Mouse (Mus musculus): ENCODE results near the gene Lrp3.
A peak's percentile ranks its signal among the peaks of the same experiment; 100 is the strongest.

The Lrp3 gene

DNA sequence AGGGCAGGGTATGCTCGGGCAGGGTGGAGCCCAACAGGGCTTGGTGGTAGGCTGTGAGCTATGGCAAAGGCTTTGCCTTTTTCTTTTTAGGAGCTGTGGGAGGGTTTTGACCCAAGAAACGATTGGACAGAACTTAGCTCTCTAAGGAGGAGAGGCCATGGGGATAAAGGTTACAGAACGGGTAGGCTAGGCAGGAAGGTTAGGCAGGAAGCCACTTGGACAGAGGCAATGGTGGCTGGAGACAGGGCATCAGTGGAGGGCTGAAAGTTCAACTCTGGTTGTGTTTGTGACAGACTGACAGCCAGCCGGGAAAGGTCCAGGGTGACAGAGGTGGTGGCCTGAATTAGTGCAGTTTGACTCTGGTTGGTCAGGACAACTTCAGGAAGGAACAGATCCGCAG is 25.6 kb downstream of the Lrp3 start:
- DNase-seq (ENCODE audit: low spot score): no peak

DNA sequence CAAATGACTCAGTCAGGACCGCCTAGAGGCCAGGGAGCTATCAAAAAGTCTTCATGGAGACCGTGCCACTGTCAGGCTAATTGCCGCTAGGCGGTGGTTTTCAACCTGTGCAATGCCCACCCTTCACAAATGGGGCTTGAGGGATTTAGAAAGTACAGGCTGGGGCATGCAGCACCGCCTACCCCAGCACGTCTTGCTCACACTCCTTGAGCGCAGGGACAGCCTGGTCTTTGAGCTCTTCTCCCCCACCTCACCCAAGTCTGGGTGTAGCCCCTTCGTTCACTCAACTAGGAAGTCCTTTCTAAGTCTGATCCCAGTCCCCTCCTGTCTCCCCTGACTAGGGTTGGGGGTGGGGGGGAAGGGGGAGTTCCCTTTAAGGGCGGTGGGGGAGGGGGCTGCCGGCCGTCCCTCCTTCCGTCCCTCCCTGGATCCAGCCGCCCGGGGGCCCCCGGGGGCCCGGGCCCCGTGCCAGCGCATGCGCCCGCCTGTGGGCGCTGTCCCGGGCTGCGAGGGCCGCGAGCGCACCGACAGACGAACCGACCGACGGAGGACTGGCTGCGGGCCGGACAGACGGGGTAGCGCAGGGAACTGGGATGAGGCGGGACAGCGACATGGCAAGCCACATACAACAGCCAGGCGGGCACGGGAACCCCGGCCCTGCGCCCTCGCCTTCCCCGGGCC is 29.3 kb downstream of the Lrp3 start, which contains the start of gene Slc7a10:
Gene Slc7a10, plus strand, starts transcription at position 497 of the 681 bp plus-strand sequence.
- no peak for DNase-seq (ENCODE audit: low spot score)

DNA sequence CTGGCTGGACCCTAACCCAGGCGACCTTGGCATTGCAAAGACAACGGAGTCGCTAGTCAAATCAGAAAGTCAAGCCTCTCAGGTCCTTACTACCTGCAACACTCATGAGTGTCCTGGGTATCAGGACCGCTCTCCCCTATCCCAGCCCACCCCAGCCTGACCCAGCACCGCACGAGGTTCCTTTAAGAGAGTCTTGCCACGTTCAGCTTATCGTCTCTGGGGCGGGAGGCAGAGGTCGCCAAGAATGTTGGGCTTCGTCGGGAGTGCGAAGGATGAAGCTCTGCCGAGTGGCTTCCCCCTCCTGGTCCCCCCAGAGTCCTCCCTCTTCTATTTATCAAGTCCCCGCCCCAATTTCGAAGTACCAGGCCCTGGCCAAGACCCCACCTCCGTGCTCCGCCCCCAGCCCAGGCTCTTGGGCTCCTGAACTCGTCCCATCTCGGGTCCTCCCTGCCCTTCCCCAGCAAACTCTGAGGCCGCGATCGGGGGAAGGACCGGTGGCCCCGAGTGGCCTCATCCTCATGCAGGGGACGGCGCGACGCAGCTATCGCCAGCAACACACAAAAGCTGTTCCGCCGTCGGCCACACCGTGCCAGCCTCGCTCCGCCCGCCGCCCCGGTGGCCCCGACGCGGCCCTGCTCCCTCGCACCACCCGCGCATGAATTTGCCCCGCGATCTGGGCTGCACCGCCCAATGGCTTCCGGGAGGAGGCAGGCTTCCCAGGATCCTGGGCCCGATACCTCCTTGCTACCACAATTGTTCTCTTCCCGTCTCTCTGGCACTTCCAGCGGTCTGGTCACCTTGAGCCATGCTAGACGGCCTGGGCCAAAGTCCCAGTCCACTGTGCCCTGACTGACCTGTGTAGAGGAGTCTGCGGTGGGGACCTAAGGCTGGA is 30.2 kb downstream of the Lrp3 start:
- DNase-seq (ENCODE audit: low spot score): peak; percentile 63

DNA sequence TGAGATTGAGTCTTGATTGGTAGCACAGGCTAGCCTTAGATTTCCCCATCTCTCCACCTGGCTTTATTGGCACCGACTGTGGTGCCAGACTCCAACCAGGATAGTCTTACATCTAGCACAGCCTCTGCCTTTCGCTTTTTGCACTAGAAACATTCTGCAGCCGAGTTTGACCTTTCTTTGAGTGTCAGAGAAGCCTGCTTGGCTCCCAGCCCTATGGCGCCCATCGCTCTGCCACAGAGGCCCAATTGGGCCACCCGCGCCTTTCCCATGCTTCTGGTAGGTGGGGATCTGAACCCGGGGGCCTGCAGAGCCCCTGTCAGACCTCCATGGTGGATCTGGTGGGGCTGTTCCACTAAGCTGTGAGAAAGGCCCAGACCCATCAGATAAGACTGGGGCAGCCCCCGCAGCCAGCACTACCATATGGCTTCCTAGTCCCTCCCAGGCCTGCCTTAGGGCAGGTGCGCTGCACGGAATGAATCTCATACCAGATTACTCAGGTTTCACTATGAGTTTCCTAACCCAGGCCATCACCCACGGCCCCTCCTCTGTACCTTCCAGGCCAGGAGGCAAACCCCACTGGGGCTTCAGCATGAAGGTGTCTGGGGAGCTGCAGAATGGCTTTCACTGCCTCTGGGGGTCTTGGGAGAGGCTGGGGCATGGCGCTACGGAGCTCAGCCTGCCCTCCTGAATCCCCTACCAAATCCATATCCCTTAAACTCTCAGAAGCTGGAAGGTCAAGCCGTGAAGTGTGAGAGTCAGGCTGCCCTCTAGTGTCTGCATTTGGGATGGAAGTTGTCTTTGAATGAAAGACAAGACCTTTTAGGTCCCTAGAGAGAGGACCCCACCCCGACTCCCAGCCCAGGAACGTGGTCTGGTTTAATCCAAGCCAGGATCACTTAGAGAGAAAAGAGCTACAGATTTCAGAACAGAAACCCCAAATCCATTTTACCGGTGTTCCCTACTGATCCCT is 38.6 kb downstream of the Lrp3 start:
- peak; percentile 71 for DNase-seq (ENCODE audit: low spot score)

DNA sequence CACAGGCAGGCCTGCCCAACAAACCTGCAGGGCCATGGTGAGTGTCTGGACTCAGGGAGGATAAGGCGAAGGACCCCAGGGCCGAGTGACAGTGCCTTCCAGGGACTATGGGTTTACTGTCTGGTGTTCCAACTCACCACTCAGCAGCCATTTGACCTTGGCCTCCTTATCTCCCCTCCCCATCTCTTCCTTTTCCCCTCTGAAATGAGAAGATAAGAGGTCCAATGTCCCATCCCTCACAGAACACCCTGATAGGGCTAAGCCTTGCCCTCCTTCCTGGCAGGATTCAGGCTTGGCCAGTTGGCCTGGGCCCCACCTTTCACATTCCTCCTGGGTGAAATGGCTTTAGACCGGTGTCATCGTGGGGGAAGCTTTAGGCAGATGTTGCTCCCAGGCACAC is 39.8 kb downstream of the Lrp3 start:
- DNase-seq (ENCODE audit: low spot score): no peak

DNA sequence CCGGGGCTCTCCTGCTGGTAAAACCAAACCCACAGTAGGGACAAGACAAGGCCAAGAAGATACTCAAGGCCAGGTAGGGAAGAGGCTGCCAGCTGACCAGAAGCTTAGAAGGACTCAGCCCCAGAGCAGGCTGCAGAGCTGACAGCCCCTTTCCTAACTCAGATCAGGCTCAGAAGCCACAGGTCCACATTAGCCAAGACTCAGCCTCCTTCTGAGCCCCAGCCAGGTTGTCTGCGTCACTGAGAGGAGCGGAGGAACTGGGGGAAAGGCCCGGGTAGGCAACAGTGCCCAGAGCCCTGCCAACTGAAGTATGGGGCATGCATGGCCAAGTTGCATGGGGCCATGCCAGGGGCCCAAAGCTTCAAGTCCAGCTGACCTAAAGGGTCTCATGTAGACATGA is 42.8 kb downstream of the Lrp3 start:
- DNase-seq (ENCODE audit: low spot score): no peak

DNA sequence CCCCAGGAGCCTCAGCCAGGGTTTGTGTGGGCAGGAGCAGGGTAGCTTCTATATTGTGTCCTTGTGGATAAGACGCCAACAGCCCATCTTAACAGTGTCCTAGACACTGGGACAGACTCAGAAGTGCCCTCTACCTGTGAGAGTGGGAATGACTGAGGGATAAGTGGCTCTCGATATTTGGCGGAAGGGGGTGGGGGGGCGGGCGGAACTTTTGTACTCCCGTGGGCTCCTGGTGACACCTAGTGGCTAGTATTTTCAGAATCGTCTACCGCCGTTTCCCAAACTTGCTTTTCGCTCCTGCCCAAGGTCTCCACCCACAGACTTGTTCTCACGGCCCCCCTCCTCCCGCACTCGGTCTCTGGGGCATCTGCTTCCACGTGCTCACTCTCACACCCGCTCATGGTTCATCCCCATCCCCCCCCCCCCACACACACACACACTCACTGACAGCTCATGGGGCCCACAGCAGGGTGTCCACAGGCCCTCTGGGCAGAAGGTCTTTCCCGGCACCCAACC is 43.4 kb downstream of the Lrp3 start:
- peak; percentile 89 for DNase-seq (ENCODE audit: low spot score)

DNA sequence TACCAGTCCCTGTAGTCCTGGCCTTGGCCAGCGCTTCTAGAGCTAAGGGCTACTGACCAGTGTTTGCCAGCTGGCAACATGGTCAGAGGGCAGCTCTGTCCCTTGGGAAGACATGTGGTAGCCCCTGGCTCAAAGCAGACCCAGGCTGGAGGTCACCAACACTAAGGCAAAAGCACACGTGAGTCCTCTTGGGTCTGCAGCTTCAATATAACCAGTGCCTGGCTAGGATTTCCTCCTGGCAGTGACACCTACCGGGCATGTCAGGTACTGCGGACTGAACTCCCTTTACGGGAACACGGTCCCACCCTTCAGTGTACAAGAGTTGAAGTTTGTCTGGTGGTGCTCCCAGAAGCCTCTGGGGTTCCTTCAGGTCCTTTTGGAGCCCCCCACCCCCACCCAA is 46.0 kb downstream of the Lrp3 start:
- DNase-seq (ENCODE audit: low spot score): peak; percentile 96

DNA sequence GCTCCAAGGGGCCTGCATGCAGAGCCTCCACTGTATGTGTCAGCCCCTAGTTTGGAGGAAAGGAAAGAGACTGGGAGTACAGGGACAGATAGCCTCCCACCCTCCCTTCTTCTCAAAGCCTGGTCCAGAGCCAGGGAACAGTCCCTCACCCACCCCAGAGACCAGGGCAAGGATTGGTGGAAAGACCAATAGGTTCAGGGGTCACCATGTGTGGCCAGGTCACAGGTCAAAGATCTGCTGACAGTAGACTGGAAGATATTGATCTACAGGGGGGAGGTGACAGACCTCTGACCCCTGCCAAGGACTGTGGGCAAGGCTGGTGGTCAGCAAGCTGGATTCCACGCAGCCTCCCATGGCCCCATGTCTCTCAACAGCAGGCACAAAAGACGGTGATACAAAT is 47.4 kb downstream of the Lrp3 start:
- no peak for DNase-seq (ENCODE audit: low spot score)

DNA sequence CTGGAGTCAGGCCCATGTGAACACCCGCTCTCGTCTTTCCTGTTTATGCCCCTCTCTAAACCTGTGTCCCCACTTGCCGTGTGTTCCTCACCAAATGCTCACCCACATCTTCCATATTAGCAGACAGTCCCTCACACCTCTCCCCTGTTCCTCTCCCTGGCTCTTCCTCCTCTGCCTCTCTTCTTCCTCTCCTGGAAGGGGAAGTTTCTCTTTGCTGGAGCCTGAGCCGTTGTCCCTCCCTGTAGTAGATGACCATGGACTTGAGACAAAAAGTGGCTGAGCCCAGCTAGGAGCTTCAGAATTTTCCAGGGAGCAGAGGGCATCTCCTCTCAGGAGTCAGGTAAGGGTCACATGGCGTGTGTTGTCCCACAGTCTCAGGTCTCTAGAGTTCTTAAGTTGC is 48.3 kb downstream of the Lrp3 start:
- DNase-seq (ENCODE audit: low spot score): no peak

DNA sequence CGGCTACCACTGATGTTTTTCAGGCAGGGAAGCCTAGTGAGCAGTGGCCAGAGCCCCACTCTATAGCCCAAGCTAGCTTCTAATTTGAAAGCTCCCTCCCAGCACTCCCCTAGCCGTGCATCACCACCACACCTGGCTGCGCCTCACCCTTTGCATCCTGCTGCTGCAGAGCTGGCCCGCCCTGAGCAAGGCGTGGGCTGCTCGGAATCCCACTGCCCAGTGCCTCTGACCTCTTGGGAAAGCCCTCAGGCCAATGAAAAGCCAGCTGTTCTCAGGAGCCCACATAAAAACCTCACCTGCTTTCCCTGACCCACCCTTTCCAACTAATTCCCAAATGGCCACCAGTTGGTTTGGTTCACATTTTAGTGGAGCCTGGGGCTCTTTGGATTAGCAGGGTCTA is 51.2 kb downstream of the Lrp3 start:
- no peak for DNase-seq (ENCODE audit: low spot score)

DNA sequence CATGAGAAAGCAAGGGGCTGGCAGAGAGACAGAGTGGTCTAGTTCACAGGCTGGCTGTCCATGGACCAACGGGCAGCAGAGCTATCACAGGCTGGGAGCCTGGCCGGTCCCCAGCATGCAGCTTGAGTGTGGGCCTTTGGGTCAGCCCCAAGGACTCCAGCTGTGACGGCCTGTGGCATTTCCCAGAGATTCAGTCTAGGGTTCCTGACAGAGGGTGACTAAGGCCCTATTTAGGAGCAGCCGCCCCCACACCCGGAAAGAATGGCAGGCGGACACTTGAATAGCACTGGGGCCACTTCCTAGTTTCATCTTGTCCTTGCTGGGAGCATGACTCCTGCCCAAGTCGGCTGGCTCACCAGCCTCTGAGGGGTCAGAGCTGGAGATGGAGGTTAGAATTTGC is 51.7 kb downstream of the Lrp3 start:
- no peak for DNase-seq (ENCODE audit: low spot score)

DNA sequence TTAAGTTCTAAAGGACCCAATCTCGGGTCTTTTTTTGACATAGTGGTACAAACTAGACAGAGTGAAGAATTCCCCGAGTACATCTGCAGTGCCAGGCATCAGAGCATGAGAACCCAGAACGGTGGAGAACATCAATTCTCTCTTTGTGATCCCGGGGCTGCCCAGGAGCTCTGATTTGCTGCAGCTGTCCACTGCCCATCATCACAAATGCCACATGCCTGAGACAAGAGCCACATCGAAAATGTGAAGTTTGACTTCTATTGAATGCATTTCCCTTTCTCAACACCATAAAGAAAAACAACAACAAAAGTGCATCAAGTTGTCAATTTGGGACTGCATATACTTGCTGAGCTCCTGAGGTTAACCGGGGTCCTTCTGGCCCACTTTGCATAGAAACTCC is 52.9 kb downstream of the Lrp3 start:
- DNase-seq (ENCODE audit: low spot score): no peak

DNA sequence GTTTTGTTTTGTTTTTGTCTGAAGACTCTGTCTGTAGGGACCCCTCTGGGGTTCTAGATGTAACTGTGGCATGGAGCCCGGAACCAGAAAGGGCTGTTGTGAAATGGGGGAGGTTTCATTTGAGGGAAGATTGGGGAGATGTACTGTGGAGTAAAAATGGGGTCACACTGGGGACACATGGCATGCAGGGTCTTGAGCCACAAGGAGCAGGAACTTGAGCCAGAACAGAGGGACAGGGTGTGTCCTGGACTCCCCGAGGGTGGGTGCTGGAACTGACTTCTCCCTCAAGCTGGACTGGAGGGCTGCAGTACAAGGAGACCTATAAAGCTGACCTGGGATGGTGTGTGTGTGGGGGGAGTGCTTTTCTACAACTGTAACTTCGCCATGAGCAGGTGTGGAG is 57.8 kb downstream of the Lrp3 start:
- no peak for DNase-seq (ENCODE audit: low spot score)

DNA sequence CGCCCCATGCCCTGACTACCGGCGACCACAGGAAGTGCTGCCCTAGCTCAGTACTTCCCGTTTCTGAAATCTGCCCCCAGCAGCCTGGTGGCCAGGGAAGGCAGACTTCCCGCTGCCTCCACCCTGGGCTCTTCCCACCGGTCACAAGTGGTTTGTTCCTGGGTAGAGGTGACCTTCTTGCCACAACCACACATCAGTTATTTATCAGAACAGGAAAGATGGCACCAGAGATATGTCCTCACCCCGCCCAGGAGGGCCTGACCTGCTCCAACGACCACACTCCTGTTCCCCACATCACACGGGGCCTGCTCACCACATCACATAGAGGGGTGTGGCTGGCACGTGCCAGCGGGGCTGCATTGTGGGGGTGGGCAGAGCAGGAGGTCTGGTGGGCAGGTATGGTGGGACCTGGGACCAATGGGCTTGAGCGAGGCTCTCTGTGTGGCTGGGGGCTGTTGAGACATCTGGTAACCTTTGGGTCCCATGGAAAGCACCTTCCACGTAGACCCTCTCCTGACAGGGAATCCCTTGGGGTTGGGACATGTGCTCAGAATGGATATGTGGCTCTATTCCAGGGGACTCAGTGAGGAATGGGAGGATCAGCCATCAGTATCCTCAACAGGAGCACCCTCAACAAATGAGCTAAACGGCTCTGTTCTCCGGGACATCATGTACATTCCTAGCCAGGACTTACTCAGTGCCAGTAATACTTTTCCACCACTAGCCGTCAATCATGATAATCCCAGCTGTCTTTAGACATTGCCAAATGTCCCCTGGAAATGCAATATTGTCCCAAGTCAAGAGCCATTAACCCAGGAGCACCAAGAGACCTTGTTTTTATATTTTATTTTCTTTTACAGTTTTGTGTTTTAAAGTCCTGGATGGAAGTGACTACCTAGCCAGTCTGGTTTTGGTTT is 58.5 kb downstream of the Lrp3 start:
- DNase-seq (ENCODE audit: low spot score): no peak

DNA sequence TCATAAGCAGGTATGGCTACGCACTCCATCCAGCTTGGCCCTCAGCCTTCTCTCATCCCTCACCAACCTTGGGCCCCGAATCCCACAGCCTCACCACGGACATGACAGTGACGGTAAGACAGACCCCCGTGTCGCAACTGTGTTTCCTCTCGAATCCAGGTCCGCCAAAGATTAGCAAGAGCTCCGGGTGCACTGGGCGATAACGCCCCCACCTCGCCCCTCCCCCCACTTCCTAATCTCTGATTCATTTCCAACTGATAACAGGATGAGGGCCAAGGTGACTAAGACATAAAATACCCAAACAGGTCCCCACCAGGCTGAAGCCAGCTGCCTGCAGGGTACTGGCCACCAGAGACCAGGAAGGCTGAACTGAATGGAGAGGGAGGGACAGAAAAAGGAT is 60.8 kb downstream of the Lrp3 start:
- no peak for DNase-seq (ENCODE audit: low spot score)

DNA sequence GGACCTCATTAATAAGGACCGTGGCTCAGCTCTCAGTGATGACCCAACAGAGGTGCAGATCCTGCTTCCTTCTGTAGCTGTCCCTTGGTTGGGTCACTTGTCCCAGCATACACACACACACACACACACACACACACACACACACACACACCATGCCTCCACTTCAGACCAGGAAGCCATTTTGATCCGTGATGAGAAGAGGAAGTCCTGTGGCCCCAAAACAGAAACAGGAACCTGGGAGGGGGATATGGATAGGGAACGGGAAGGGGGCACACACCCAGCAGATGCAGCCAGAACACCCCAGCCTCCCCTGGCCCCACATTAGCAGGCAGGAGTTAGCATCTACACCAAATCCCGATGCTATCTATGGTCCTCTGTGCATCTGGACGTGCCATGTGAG is 64.4 kb downstream of the Lrp3 start:
- DNase-seq (ENCODE audit: low spot score): no peak

All from testis, postnatal 10 days (tissue).